Mouse (Mus musculus) cerebellum, adult 2 months (tissue): ENCODE measurements at regions not wholly inside any gene's neighbourhood (a gene's known extent, or its start where the extent isn't known, plus 50 kb on each side); places are given as distances from the start of the nearest gene placed in this dataset.

Experiments
- CTCF ChIP-seq: fragments of 200-500 bp; IDR thresholded peaks from 2 replicates; pipeline ENCODE4 v1.5.1; 2011; ENCODE audit warnings: low read depth, mild to moderate bottlenecking, control low read depth, low read length, moderate library complexity, borderline replicate concordance; ENCODE audit not compliant: insufficient read depth
- POLR2A ChIP-seq: fragments of 200-500 bp; IDR thresholded peaks from 2 replicates; pipeline ENCODE4 v1.6.1; 2011; ENCODE audit warnings: low read length, control low read depth, borderline replicate concordance; ENCODE audit not compliant: insufficient read depth

DNA sequence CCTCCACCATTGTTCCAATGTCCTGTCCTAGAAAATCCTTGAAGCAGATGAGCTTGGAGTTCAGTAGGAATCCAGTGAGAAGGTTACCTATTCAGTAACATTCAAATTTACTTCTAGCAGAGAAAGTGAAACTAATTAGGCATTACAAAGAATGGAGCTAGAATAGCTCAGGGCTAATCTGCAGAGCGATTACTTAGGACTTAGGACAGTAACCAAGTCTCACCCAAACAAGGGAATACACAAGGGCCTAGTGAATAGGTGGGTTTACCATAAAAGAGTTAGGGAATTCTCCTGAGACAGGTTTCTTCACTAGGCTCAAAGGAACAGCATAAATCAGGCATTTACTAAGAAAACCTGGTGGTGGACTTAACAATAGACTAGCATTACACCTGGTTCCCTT, 476.5 kb upstream of the Gm5150 start:
- TF ChIP-seq POLR2A = no peak
- TF ChIP-seq CTCF = no peak
